Mouse (Mus musculus) A20 (cell line): Measurements from ENCODE around the gene Naif1.
"Not testable (repeated sequence)": the region's sequence is repeated elsewhere in the genome, so short reads cannot be mapped to it uniquely, and the experiment has no call there.

Experiments
- DNase-seq: peaks from one replicate; pipeline ENCODE4 v3.0.0-alpha.2; 2011; ENCODE audit warnings: low read depth, low spot score

Naif1 gene

GRCm38 (mm10) chr2:32455101-32455500 is 4.8 kb downstream of the Naif1 start:
- DNase-seq = no peak

GRCm38 (mm10) chr2:32458300-32458699 is 8.0 kb downstream of the Naif1 start:
- DNase-seq = no peak

- DNase-seq = no peak
Observed at GRCm38 (mm10) chr2:32459657-32460056, 9.4 kb downstream of the Naif1 start.

GRCm38 (mm10) chr2:32463773-32464172 is 13.5 kb downstream of the Naif1 start:
- DNase-seq = no peak

- no peak for DNase-seq
Observed at GRCm38 (mm10) chr2:32464212-32464891, 14.1 kb downstream of the Naif1 start.

GRCm38 (mm10) chr2:32471001-32471680 is 20.9 kb downstream of the Naif1 start:
- DNase-seq = no peak

- peak; percentile 43 for DNase-seq
Observed at GRCm38 (mm10) chr2:32471681-32472061, 21.4 kb downstream of the Naif1 start.

GRCm38 (mm10) chr2:32475361-32475760 is 25.1 kb downstream of the Naif1 start:
- not testable (repeated sequence) for DNase-seq

GRCm38 (mm10) chr2:32482351-32482750 is 32.1 kb downstream of the Naif1 start:
- DNase-seq = no peak

- DNase-seq = peak; percentile 66
Observed at GRCm38 (mm10) chr2:32483179-32483875, 33.1 kb downstream of the Naif1 start.

- DNase-seq = no peak
Observed at GRCm38 (mm10) chr2:32484933-32485332, 34.7 kb downstream of the Naif1 start.

- DNase-seq = no peak
Observed at GRCm38 (mm10) chr2:32485751-32486150, 35.5 kb downstream of the Naif1 start.

- no peak for DNase-seq
Observed at GRCm38 (mm10) chr2:32486155-32486554, 35.9 kb downstream of the Naif1 start.

- peak; percentile 94 for DNase-seq
Observed at GRCm38 (mm10) chr2:32487124-32487623, 36.9 kb downstream of the Naif1 start.

GRCm38 (mm10) chr2:32488679-32489078 is 38.4 kb downstream of the Naif1 start:
- peak; percentile 83 for DNase-seq

- not testable (repeated sequence) for DNase-seq
Observed at GRCm38 (mm10) chr2:32490730-32491129, 40.5 kb downstream of the Naif1 start.

GRCm38 (mm10) chr2:32492661-32493060 is 42.4 kb downstream of the Naif1 start:
- no peak for DNase-seq

GRCm38 (mm10) chr2:32493301-32493701 is 43.0 kb downstream of the Naif1 start:
- DNase-seq = no peak

GRCm38 (mm10) chr2:32494522-32494921 is 44.3 kb downstream of the Naif1 start:
- no peak for DNase-seq

GRCm38 (mm10) chr2:32495185-32495726 is 45.0 kb downstream of the Naif1 start:
- no peak for DNase-seq

- DNase-seq = no peak
Observed at GRCm38 (mm10) chr2:32496190-32496589, 45.9 kb downstream of the Naif1 start.

- no peak for DNase-seq
Observed at GRCm38 (mm10) chr2:32499365-32499764, 49.1 kb downstream of the Naif1 start.
